Mouse (Mus musculus): Measurements from ENCODE around the gene Scnn1b.
A peak's percentile ranks its signal among the peaks of the same experiment; 100 is the strongest.

Gene Scnn1b

GRCm38 (mm10) chr7:121912250-121912649 lies 47.4 kb downstream of the Scnn1b start:
- no peak for DNase-seq (ENCODE audit: extremely low spot score, low read depth, low spot score)

DNA sequence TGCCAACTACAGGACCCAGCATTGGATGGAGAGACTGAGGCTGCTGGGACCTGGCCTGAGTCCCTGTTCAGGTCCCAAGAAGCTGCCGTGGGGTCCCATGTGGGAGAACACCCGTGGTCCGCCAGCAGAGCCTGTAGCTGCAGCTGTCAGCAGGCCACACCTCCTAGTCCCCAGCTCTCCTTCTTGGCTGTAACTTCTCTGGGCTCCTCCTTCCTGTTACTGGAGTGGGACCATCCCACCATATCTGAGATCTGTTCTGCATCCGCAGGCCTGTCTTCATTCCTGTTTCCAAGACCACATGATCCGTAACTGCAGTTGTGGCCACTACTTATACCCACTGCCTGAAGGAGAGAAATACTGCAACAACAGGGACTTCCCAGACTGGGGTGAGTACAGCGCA lies 49.1 kb downstream of the Scnn1b start:
- DNase-seq (ENCODE audit: extremely low spot score, low read depth, low spot score) = no peak

DNA sequence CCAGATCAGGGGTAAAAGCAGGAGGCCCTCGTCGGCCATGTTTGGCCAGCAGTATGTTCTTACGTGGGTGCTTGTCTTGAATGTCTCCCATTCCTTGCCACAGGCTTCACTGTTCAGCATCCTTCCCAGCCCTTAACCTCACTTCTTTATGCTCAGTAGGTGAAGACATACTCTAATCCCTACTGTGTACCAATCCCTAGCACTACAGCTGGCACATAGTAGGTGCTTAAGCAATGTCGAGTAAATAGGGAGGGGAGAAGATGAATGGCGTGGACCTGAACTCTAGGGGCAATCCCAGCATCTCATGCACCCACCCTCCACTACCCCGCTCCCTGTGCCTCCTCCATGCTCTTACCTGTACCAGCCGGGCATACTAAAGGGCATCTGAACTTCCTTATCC lies 59.5 kb downstream of the Scnn1b start:
- DNase-seq (ENCODE audit: extremely low spot score, low read depth, low spot score) = no peak

DNA sequence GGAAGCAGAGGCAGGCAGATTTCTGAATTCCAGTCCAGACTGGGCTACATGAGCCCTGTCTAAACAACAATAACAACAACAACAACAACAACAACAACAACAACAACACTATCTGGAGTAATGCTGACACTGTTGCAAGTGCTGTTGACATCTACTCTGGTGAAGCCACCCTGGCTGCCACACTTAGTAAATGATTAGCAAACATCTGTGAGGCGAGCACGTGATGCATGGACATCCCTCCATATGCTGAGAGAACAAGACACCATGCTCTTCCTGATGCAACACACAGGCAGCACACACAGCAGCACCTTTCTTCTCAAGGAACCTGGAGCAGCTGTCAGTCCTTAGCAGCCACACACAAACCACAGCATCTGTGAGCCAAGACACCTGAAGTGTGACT lies 63.0 kb downstream of the Scnn1b start:
- DNase-seq (ENCODE audit: extremely low spot score, low read depth, low spot score) = no peak

- DNase-seq (ENCODE audit: extremely low spot score, low read depth, low spot score) = no peak
Observed at GRCm38 (mm10) chr7:121931246-121931645, 66.4 kb downstream of the Scnn1b start.

- no peak for DNase-seq (ENCODE audit: extremely low spot score, low read depth, low spot score)
Observed at GRCm38 (mm10) chr7:121933675-121934074, 68.8 kb downstream of the Scnn1b start.

DNA sequence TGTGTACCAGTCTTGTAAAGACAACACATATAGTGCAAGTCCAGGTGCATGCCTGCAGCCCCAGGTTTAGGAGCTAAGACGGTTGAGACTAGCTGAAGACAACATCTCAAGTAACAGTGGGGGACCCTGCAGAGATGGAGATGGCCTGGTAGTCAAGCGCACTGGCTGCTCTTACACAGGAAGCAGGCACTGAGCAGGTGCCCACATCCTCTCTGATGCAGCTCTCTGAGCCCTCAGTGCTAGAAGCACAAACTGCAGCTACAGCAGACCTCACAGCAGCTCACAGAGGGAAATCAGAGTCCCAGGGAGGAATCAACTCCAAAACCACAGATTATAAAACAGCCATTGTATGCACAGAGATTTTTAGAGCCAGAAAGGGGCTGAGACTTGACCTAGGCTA lies 69.5 kb downstream of the Scnn1b start:
- DNase-seq (ENCODE audit: extremely low spot score, low read depth, low spot score) = no peak

- no peak for DNase-seq (ENCODE audit: extremely low spot score, low read depth, low spot score)
Observed at GRCm38 (mm10) chr7:121935906-121936794, 71.3 kb downstream of the Scnn1b start.

- DNase-seq (ENCODE audit: extremely low spot score, low read depth, low spot score) = no peak
Observed at GRCm38 (mm10) chr7:121936861-121937630, 72.2 kb downstream of the Scnn1b start.

DNA sequence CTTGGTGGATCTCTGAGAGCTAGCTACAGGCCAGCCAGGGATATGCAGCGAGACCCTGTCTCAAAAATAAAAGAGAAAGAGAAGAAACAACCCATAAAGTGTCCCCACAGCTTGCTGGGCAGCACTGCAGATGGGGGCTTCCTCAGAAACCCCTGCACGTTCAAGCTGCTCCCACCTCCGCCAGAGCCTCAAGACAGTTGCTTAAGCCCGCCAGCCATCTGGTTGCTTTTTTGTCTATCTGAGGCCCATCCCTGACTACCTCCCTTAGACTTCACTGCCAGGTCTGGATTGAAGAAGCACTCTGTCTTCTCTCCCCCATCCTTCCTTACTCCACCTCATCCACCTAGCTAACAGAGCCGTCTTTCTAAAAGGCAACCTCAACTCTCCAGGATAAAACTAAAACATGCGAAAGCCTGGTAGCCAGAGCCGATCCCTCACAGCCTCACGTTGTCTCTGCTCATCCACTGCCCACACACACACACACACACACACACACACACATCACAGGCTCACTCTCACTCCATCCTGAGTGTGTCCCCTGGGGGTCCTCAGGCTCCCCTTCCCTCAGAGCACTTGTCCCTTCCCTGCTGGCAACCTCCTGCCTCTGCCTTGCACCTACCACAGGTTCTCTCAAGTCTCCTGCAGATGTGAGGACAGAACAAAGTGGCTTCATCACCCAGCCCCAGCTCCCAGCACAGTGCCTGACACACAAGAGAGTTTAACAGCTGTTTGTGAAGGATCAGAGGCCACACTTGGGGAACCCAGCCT lies 73.5 kb downstream of the Scnn1b start:
- no peak for DNase-seq (ENCODE audit: extremely low spot score, low read depth, low spot score)

DNA sequence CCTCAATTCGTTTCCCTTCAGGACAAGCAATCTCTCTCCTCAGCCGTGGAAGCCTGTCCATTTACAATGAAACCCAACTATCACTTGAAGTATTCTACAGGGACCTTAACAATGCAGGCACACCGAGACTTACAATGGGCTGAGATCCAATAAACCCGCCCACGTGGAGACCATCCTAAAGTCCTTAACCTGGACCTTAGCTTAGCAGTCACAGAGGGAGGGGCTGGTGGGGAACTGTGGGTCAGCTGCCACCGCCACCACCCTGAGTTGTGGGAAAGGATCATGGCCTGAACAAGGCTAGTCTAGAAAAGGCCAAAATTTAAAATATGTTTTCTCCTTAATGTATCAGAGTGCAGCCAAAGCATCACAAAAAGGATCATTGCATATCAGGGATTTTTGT lies 74.4 kb downstream of the Scnn1b start:
- DNase-seq (ENCODE audit: extremely low spot score, low read depth, low spot score) = no peak

GRCm38 (mm10) chr7:121939729-121940128 lies 74.9 kb downstream of the Scnn1b start:
- no peak for DNase-seq (ENCODE audit: extremely low spot score, low read depth, low spot score)

DNA sequence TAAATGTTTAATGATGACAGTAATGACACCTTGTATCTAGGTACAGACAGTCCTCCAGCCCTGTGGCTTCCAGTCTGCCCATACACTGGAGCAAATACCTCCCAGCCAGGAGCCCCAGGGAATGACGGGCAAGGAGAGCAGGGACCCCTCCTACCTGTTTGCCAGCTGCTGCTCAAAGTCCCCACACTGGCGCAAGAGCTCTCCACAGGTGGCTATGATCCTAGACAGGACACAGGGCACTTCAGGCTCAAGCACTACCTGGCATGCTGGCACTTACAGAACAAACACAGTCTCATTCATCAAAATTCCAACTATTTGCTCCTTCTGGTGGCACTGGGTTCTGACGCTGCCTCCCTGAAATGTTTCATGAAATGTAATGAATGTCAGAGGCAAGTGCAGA lies 76.2 kb downstream of the Scnn1b start:
- no peak for DNase-seq (ENCODE audit: extremely low spot score, low read depth, low spot score)

GRCm38 (mm10) chr7:121941640-121942039 lies 76.8 kb downstream of the Scnn1b start:
- no peak for DNase-seq (ENCODE audit: extremely low spot score, low read depth, low spot score)

DNA sequence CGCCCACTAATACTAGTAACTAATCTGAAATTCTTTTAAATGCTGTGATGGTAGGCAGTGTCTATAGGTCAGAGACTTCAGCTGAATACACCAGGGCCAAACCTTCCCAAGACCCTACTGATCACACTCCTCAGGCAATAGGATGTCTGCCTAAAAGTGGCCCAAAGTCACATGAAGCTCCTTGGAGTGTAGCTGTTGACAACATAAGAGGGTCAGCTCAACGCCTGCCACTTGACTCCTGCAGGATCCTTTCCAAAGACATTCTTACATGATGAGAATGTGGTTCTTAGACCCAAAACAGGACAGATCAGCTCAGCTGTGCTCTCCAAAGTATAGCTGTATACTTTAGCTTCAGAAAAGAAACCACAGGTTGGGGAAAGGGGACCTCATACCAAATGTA lies 77.5 kb downstream of the Scnn1b start:
- DNase-seq (ENCODE audit: extremely low spot score, low read depth, low spot score) = no peak

GRCm38 (mm10) chr7:121946196-121946595 lies 81.4 kb downstream of the Scnn1b start:
- no peak for DNase-seq (ENCODE audit: extremely low spot score, low read depth, low spot score)

- DNase-seq (ENCODE audit: extremely low spot score, low read depth, low spot score) = no peak
Observed at GRCm38 (mm10) chr7:121947513-121947912, 82.7 kb downstream of the Scnn1b start.

DNA sequence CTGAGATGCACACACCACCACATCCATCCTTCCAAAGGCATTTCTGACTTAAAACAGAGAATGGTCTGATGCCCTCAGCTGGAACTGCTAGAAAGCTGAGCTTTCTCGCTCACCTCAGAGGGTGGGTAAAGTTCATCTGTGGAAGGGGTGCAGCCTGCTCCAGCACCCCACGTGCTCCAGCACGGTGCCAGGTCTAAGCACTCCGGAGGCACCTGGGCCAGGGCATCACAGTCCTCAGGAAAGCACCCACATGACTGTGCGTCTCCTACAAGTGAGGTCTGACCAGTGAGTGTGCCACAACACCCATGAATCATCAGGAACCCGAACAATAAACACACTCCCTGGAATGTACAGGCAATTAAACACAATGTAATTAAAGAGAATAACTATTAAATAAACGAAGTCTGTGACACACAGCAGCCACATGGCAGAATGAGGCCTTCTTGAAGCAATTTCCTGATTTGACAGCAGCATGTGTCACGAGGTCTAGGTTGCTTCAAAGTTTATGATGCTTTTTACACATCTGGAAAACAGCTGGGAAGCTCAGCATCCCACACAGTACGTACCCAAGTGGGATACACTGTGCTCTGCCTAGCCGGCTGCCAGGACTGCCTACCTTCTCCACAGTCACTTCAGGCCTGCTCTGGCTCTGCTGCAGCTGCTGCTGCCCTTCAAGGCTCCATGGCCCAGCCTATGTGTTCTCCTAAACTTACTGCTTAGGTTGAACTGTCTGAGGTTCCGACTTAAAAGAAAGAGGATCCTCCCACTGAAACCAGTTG lies 90.2 kb downstream of the Scnn1b start:
- peak; percentile 22 for DNase-seq (ENCODE audit: extremely low spot score, low read depth, low spot score)

- DNase-seq (ENCODE audit: extremely low spot score, low read depth, low spot score) = no peak
Observed at GRCm38 (mm10) chr7:121955802-121956201, 91.0 kb downstream of the Scnn1b start.

GRCm38 (mm10) chr7:121961913-121962570 lies 97.2 kb downstream of the Scnn1b start:
- DNase-seq (ENCODE audit: extremely low spot score, low read depth, low spot score) = no peak
